Mouse (Mus musculus) hindbrain, postnatal 0 days (tissue): ENCODE data around the gene Cbr2. TPM values are rescaled to one million over a fixed set of nuclear protein-coding genes. Genes with fewer than 3 reads are reported as not detected.
A peak's percentile ranks its signal among the peaks of the same experiment; 100 is the strongest.

Source experiments
- ATAC-seq: fragments of 200-750 bp; cut with Nextera tagmentation; 2 replicates; pipeline ENCODE4 v1.8.0; 2017; ENCODE audit warnings: mild to moderate bottlenecking, moderate TSS enrichment, moderate library complexity
- DNase-seq: peaks from one replicate; pipeline ENCODE4 v3.0.0-alpha.2; 2015; ENCODE audit warnings: low spot score
- H3K27ac ChIP-seq: fragments of 300-500 bp; sonication (generic); 2 replicates; pipeline ENCODE4 v1.5.1; 2014; ENCODE audit warnings: mild to moderate bottlenecking
- H3K27me3 ChIP-seq: fragments of 300-500 bp; sonication (generic); 2 replicates; pipeline ENCODE4 v1.6.1; 2014; ENCODE audit warnings: low read length, mixed read lengths; ENCODE audit not compliant: insufficient read depth
- H3K36me3 ChIP-seq: fragments of 300-500 bp; sonication (generic); 2 replicates; pipeline ENCODE4 v1.6.1; 2014; ENCODE audit warnings: low read length, mixed read lengths; ENCODE audit not compliant: insufficient read depth
- H3K4me1 ChIP-seq: fragments of 300-500 bp; sonication (generic); 2 replicates; pipeline ENCODE4 v1.6.1; 2014; ENCODE audit warnings: antibody characterized with exemption, low read length, mixed read lengths; ENCODE audit not compliant: insufficient read depth
- H3K4me2 ChIP-seq: fragments of 300-500 bp; sonication (generic); 2 replicates; pipeline ENCODE4 v1.6.1; 2014; ENCODE audit warnings: low read depth, mild to moderate bottlenecking, low read length, moderate library complexity, mixed read lengths
- H3K4me3 ChIP-seq: fragments of 300-500 bp; sonication (generic); 2 replicates; pipeline ENCODE4 v1.5.1; 2014; ENCODE audit warnings: low read length
- H3K9ac ChIP-seq: fragments of 300-500 bp; sonication (generic); replicated peaks from 2 replicates; pipeline ENCODE4 v1.6.1; 2014; ENCODE audit warnings: mild to moderate bottlenecking, low read length, moderate library complexity, mixed read lengths
- H3K9me3 ChIP-seq: fragments of 300-500 bp; sonication (generic); 2 replicates; pipeline ENCODE4 v1.6.1; 2016; ENCODE audit warnings: low read length, mixed read lengths
- CTCF ChIP-seq: IDR thresholded peaks from 2 replicates; pipeline ENCODE4 v1.5.1; 2016; ENCODE audit warnings: antibody characterized with exemption, control low read depth, low read depth
- WGBS: fragments of 180-500 bp; shearing (Covaris S2); extraction: QIAGEN DNeasy Blood & Tissue Kit; methylation state at CpG from one replicate; pipeline ENCODE4 v1.1.7; 2014; 5-methylcytosine and 5-hydroxymethylcytosine counted together
- polyA plus RNA-seq: library from polyadenylated mRNA; unstranded; fragments of >200 nt; fragmentation: Nextera tagmentation; extraction: Ambion mirVana; gene quantifications from 2 replicates; pipeline ENCODE4 v1.2.1, GENCODE M21; 2015
- total RNA-seq: library from RNA; depleted of rRNA; stranded (reverse); fragments of >200 nt; gene quantifications from 2 replicates; pipeline ENCODE4 v1.2.3, GENCODE M21; 2014

Cbr2 gene
- total and polyA plus RNA-seq, 2 experiments from 2014 or later = 4.0 to 6.1 TPM

- no peak for DNase-seq
- H3K4me1 ChIP-seq = peaks cover 6% of the 10 kb centered on the region; the same call in 1 of the 2 replicates
- H3K4me2 ChIP-seq = peak overlapping the region; percentile 78
- no peaks in the 10 kb centered on the region for H3K9me3 ChIP-seq
- peak; percentile 35 for ATAC-seq
- no peaks in the 10 kb centered on the region for H3K27me3 ChIP-seq
- peak overlapping the region; percentile 32; the same call in 1 of the 2 replicates for H3K27ac ChIP-seq
- peak overlapping the region; percentile 57 for H3K9ac ChIP-seq
- peak overlapping the region; percentile 49 for H3K4me3 ChIP-seq
- no peaks in the 10 kb centered on the region for H3K36me3 ChIP-seq
- no peak for TF ChIP-seq CTCF
- 18% methylated on average over 35 of the region's 36 CpGs for WGBS
Measured at GRCm38 (mm10) chr11:120726243-120727168, 5.4 kb downstream of the Cbr2 start.

DNA sequence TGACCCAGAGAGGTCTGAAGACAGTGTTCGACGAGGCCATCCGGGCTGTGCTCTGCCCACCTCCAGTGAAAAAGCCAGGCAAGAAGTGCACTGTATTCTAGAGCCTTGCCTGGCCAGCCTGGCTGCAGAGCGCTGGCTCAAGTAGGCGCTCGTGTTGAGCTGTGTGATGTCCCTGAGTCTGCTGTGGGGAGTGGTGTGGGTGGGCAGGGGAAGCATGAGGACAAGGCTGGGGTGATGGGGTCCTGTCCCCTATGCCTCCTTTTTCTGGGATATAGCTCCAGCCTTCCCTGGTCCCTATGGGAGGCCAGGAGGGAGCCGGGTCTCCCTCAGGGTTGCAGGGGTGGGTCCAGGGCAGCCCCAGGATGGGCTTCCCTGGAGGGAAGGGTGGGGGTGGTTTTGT lies 8.4 kb downstream of the Cbr2 start:
- Histone ChIP-seq H3K27me3 (no peaks in the 10 kb centered on the region), H3K27ac (no peak overlapping the region), H3K36me3 (0 out of 2 replicates have a peak, but pooled peaks cover 4% of the 10 kb centered on the region), H3K9me3 (no peaks in the 10 kb centered on the region), H3K4me3 (no peak overlapping the region), H3K4me1 (peaks cover 6% of the 10 kb centered on the region; the same call in 1 of the 2 replicates), H3K4me2 (no peak overlapping the region), H3K9ac (no peak overlapping the region)
- WGBS = 81% methylated on average over 7 of the region's 7 CpGs
- no peak for TF ChIP-seq CTCF
- DNase-seq (no peak), ATAC-seq (no peak)

DNA sequence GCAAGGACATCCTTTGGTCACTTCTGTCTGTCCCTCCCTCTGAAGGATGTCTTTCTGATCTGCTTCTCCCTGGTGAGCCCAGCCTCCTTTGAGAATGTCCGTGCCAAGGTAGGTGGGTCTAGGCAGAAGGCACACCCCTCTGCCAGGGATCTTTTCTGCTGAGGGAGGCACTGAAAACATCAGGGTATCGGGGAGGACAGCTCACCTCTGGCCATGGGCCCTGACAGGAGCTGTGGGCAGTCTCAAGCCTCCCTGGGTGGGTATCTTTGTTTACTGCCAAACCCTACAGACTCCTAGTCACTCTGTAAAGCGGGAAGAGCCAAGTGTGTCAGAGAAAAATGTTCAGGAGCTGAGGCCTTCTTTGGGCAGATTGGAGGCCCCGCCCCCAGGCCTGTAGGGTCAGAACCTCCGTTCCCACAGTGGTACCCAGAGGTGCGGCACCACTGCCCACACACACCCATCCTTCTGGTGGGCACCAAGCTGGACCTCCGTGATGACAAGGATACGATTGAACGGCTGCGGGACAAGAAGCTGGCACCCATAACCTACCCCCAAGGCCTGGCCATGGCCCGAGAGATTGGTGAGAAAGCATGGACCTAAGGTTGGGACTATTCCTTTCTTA lies 9.0 kb downstream of the Cbr2 start:
- WGBS = 84% methylated on average over 11 of the region's 11 CpGs
- peak overlapping the region; percentile 62 for H3K4me3 ChIP-seq
- no peaks in the 10 kb centered on the region for H3K27me3 ChIP-seq
- H3K4me2 ChIP-seq = peak overlapping the region; percentile 85
- ATAC-seq (no peak), DNase-seq (no peak)
- peak overlapping the region; percentile 87; the same call in 1 of the 2 replicates for H3K9ac ChIP-seq
- peaks cover 6% of the 10 kb centered on the region; the same call in 1 of the 2 replicates for H3K4me1 ChIP-seq
- TF ChIP-seq CTCF = no peak
- H3K27ac ChIP-seq = no peak overlapping the region
- H3K36me3 ChIP-seq = 0 out of 2 replicates have a peak, but pooled peaks cover 5% of the 10 kb centered on the region
- H3K9me3 ChIP-seq = no peaks in the 10 kb centered on the region

GRCm38 (mm10) chr11:120722067-120722630 lies 9.8 kb downstream of the Cbr2 start:
- Histone ChIP-seq H3K27ac (peak overlapping the region; percentile 62), H3K27me3 (no peaks in the 10 kb centered on the region), H3K4me1 (peaks cover 6% of the 10 kb centered on the region; the same call in 1 of the 2 replicates), H3K9me3 (no peaks in the 10 kb centered on the region), H3K4me3 (peak overlapping the region; percentile 62), H3K4me2 (peak overlapping the region; percentile 85), H3K9ac (peak overlapping the region; percentile 87), H3K36me3 (peaks cover 5% of the 10 kb centered on the region; the same call in 1 of the 2 replicates)
- TF ChIP-seq CTCF = peak; percentile 30; the same call in 1 of the 2 replicates
- ATAC-seq (no peak; the same call in none of the 2 replicates), DNase-seq (no peak)
- 21% methylated on average over 21 of the region's 21 CpGs for WGBS

GRCm38 (mm10) chr11:120721124-120722066 lies 10.5 kb downstream of the Cbr2 start, which contains the start of gene Rac3:
TSS of gene Rac3 (plus strand) at chr11:120721470.
- DNase-seq = peak; percentile 92
- ATAC-seq = peak; percentile 86
- 0 out of 2 replicates have a peak, but pooled peaks cover 2% of the 10 kb centered on the region for H3K4me1 ChIP-seq
- under 1% methylated on average over 81 of the region's 90 CpGs for WGBS
- H3K27ac ChIP-seq = peak within 1 kb of the TSS; percentile 62
- H3K9me3 ChIP-seq = no peaks in the 10 kb centered on the region
- peak within 1 kb of the TSS; percentile 87 for H3K9ac ChIP-seq
- H3K4me3 ChIP-seq = peak within 1 kb of the TSS; percentile 62
- no peaks in the 10 kb centered on the region for H3K27me3 ChIP-seq
- H3K36me3 ChIP-seq = peaks cover 5% of the 10 kb centered on the region; the same call in 1 of the 2 replicates
- H3K4me2 ChIP-seq = peak within 1 kb of the TSS; percentile 85
- no peak for TF ChIP-seq CTCF
